Mouse (Mus musculus): ENCODE measurements at regions not wholly inside any gene's neighbourhood (a gene's known extent, or its start where the extent isn't known, plus 50 kb on each side); places are given as distances from the start of the nearest gene placed in this dataset.

DNA sequence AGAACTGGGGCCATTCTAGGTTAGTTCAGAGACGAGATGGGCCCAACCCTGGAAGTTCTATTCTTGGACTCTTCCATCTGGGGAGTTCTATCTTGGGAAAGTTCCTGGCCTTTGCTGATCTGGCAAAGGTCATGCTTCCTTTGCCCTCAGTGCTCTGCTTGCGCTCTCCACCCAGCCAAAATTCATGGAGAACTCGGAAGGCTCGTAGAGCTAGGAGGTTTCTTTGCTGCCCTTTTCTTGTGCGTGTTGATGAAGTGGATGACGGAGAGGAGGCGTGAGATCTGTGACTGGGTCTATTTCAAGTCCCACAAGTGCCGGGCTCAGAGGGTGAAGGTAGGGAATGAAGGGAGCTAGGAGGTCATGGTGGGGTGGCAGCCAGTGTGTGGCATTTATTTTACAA is 282.4 kb downstream of the Kcnrg start:
- 88% methylated on average over 8 of the region's 8 CpGs for WGBS
- H3K4me3 ChIP-seq, result no peak overlapping the region
- H3K27ac ChIP-seq, result no peak overlapping the region
- ATAC-seq (ENCODE audit: low FRiP score, low read depth), result no peak
- H3K9ac ChIP-seq, result no peak overlapping the region
- no peaks in the 10 kb centered on the region for H3K27me3 ChIP-seq
- no peak overlapping the region for H3K4me2 ChIP-seq (replicated peaks)
- H3K36me3 ChIP-seq, result no peaks in the 10 kb centered on the region
- peaks cover 5% of the 10 kb centered on the region; the same call in 1 of the 2 replicates for H3K4me1 ChIP-seq
- no peaks in the 10 kb centered on the region for H3K9me3 ChIP-seq

- Histone ChIP-seq H3K9me3 (no peaks in the 10 kb centered on the region), H3K9ac (no peak overlapping the region), H3K4me1 (peaks cover 5% of the 10 kb centered on the region; the same call in 1 of the 2 replicates), H3K27ac (no peak overlapping the region), H3K4me2 (replicated peaks) (no peak overlapping the region), H3K36me3 (no peaks in the 10 kb centered on the region), H3K4me3 (no peak overlapping the region), H3K27me3 (no peaks in the 10 kb centered on the region)
- ATAC-seq (ENCODE audit: low FRiP score, low read depth), result no peak
- 76% methylated on average over 3 of the region's 3 CpGs for WGBS
Measured at GRCm38 (mm10) chr14:61893786-61894185, 286.5 kb downstream of the Kcnrg start.

DNA sequence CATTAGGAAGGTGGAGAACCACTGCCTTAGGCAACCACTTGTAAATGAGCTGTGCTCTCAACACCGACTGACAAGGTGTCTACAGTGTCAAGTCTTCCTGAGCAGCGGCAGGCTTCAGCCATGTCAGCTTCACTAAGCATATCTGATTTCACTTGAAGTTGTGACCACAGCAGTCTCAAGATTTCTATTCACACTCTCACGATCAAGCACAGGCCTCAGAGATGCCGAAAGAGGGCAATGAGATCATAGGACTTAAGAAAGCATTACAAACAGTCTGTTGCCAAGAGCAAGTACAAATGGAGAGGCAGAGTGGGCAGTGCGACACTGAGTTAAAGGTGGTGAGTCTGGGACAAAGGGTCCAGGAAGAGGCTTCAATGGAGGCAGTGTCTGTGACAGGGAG is 289.6 kb downstream of the Kcnrg start:
- ATAC-seq (ENCODE audit: low FRiP score, low read depth), result no peak
- Histone ChIP-seq H3K4me2 (replicated peaks) (no peak overlapping the region), H3K27ac (no peak overlapping the region), H3K4me1 (peaks cover under 1% of the 10 kb centered on the region; the same call in 1 of the 2 replicates), H3K9ac (no peak overlapping the region), H3K4me3 (no peak overlapping the region), H3K36me3 (no peaks in the 10 kb centered on the region), H3K27me3 (no peaks in the 10 kb centered on the region), H3K9me3 (peaks cover 1% of the 10 kb centered on the region)
- WGBS, result 80% methylated on average over 5 of the region's 5 CpGs

DNA sequence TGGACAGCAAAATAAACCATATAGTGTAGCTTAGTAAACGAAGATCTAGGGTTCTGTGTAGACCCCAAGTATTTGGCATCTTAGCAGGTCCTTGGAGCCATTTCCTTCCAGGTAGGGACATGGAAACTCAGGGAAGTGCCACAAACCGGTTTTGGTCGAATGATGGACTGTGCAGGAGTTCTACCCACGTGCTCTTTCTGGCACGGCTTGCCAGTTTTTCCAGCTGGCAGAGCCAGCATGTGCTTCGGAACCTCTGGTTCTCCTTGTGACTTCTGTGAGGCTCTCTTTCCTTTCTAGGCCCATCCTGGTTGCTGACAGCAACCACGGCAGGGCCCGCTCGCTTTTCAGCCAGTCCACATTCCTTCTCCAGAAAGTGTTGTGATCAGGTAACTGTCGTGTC is 291.4 kb downstream of the Kcnrg start:
- H3K9ac ChIP-seq, result no peak overlapping the region
- H3K36me3 ChIP-seq, result no peaks in the 10 kb centered on the region
- H3K27me3 ChIP-seq, result no peaks in the 10 kb centered on the region
- 76% methylated on average over 10 of the region's 10 CpGs for WGBS
- H3K4me3 ChIP-seq, result no peak overlapping the region
- no peaks in the 10 kb centered on the region for H3K4me1 ChIP-seq
- H3K27ac ChIP-seq, result no peak overlapping the region
- no peak for ATAC-seq (ENCODE audit: low FRiP score, low read depth)
- no peak overlapping the region for H3K4me2 ChIP-seq (replicated peaks)
- peaks cover 4% of the 10 kb centered on the region for H3K9me3 ChIP-seq

GRCm38 (mm10) chr14:61904426-61905124 is 297.3 kb downstream of the Kcnrg start:
- WGBS, result 30% methylated on average over 4 of the region's 4 CpGs
- Histone ChIP-seq H3K4me3 (no peak overlapping the region), H3K4me1 (peaks cover 16% of the 10 kb centered on the region), H3K9me3 (peaks cover 4% of the 10 kb centered on the region), H3K36me3 (no peaks in the 10 kb centered on the region), H3K9ac (no peak overlapping the region), H3K4me2 (replicated peaks) (no peak overlapping the region), H3K27me3 (no peaks in the 10 kb centered on the region), H3K27ac (peak overlapping the region; percentile 58; the same call in 1 of the 2 replicates)
- peak; percentile 80 for ATAC-seq (ENCODE audit: low FRiP score, low read depth)

DNA sequence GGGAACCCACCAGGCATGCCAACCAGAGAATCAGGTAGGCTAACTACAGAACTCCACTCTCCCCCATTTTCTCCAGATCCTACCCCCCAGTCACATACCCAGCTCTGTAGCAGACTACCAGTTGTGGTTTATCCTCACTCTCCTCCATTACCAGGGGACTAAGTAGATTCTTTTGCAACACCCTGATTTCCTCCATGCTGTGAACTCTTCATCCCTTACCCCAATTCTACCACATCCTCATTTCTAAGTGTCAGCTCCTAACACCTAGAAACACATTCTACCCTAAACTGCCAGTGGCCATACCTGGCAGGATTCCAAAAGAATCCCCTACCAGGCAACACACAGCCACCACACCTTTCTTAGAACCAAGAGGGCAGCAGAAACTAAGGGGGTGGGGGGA is 310.9 kb downstream of the Kcnrg start:
- H3K27me3 ChIP-seq, result no peaks in the 10 kb centered on the region
- no peaks in the 10 kb centered on the region for H3K36me3 ChIP-seq
- H3K9me3 ChIP-seq, result no peaks in the 10 kb centered on the region
- H3K9ac ChIP-seq, result no peak overlapping the region
- ATAC-seq (ENCODE audit: low FRiP score, low read depth), result no peak
- H3K4me1 ChIP-seq, result no peaks in the 10 kb centered on the region
- no peak overlapping the region for H3K27ac ChIP-seq
- no peak overlapping the region for H3K4me3 ChIP-seq
- H3K4me2 ChIP-seq (replicated peaks), result no peak overlapping the region

- no peak overlapping the region for H3K9ac ChIP-seq
- H3K9me3 ChIP-seq, result no peaks in the 10 kb centered on the region
- no peak overlapping the region for H3K4me2 ChIP-seq (replicated peaks)
- no peaks in the 10 kb centered on the region for H3K27me3 ChIP-seq
- ATAC-seq (ENCODE audit: low FRiP score, low read depth), result no peak
- H3K36me3 ChIP-seq, result no peaks in the 10 kb centered on the region
- H3K27ac ChIP-seq, result no peak overlapping the region
- H3K4me1 ChIP-seq, result no peaks in the 10 kb centered on the region
- H3K4me3 ChIP-seq, result no peak overlapping the region
- 81% methylated on average over 8 of the region's 8 CpGs for WGBS
Measured at GRCm38 (mm10) chr14:61931811-61932210, 324.6 kb downstream of the Kcnrg start.

DNA sequence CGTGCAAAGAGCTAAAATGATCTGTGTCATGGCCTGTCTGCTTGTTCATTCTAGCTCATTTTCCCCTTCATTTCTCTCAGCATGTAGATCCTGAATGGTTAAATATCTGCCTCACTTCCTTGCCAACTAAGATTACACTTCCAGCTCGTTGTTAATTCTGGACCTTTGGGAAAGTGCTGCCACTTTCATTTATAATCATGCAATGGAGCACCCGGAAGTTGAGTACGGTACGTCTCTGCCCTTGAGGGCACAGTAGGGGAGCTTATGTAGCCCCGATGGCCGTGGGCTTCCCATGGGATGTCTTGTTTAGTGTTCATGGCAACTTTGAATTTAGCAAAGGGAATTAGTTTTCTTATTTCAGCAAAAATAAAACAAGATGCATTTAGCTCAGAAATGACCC is 334.4 kb downstream of the Kcnrg start:
- H3K27me3 ChIP-seq, result no peaks in the 10 kb centered on the region
- H3K4me1 ChIP-seq, result peaks cover 6% of the 10 kb centered on the region; the same call in 1 of the 2 replicates
- H3K9ac ChIP-seq, result no peak overlapping the region
- no peaks in the 10 kb centered on the region for H3K36me3 ChIP-seq
- no peaks in the 10 kb centered on the region for H3K9me3 ChIP-seq
- H3K27ac ChIP-seq, result no peak overlapping the region
- no peak overlapping the region for H3K4me2 ChIP-seq (replicated peaks)
- no peak for ATAC-seq (ENCODE audit: low FRiP score, low read depth)
- H3K4me3 ChIP-seq, result no peak overlapping the region
- WGBS, result 72% methylated on average over 7 of the region's 7 CpGs

DNA sequence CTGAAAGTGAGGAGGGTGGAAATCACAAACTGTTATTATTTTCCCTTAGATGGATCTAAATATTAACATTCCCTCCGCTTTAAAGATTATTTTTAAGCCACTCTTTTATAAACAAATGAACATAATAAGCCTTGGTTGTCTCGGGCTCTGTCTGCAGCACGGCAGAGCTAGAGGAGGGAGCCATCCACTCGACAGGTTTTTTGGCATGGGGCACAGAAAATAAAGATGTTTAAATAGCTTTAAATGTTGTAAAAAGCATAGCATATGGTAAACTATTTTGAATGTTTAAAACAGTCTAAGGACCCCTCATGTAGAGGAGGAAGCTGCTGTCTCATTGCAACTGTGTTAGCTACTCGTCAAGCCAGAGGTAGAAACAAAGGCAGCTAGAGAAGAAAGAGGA is 338.4 kb downstream of the Kcnrg start:
- Histone ChIP-seq H3K9me3 (no peaks in the 10 kb centered on the region), H3K36me3 (no peaks in the 10 kb centered on the region), H3K27me3 (no peaks in the 10 kb centered on the region), H3K4me2 (replicated peaks) (no peak overlapping the region), H3K4me1 (peaks cover 35% of the 10 kb centered on the region), H3K4me3 (no peak overlapping the region), H3K9ac (no peak overlapping the region), H3K27ac (no peak overlapping the region)
- ATAC-seq (ENCODE audit: low FRiP score, low read depth), result no peak
- WGBS, result 52% methylated on average over 5 of the region's 5 CpGs

- 0 out of 2 replicates have a peak overlapping the region, but pooled peaks have one; percentile 14 for H3K4me2 ChIP-seq (replicated peaks)
- H3K27me3 ChIP-seq, result no peaks in the 10 kb centered on the region
- 12% methylated on average over 6 of the region's 6 CpGs for WGBS
- no peak overlapping the region for H3K9ac ChIP-seq
- no peaks in the 10 kb centered on the region for H3K9me3 ChIP-seq
- peak overlapping the region; percentile 77 for H3K27ac ChIP-seq
- ATAC-seq (ENCODE audit: low FRiP score, low read depth), result peak; percentile 36; the same call in 1 of the 2 replicates
- peaks cover 39% of the 10 kb centered on the region for H3K4me1 ChIP-seq
- no peaks in the 10 kb centered on the region for H3K36me3 ChIP-seq
- no peak overlapping the region for H3K4me3 ChIP-seq
Measured at GRCm38 (mm10) chr14:61949446-61949845, 342.2 kb downstream of the Kcnrg start.

DNA sequence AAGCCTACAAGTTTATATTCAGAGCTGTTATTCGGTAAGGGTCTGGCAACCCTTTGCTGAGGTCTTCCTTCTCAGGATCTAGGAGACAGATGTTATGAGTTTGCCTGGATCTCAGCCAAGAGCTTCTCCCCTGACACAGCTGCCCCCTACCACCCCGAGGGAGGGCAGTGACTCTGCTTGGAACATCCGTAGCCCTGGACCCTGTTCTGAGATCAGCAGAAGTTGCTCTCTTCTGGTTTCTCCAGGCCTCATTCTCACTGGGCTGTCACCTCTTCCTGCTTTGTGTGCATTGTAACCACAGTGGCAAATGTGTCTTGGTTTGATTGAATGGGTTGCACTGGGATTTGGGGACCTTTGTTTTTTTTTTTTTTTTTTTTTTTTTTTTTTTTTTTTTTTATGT is 342.4 kb upstream of the Rnaseh2b start:
- peaks cover 39% of the 10 kb centered on the region for H3K4me1 ChIP-seq
- H3K36me3 ChIP-seq, result no peaks in the 10 kb centered on the region
- 19% methylated on average over 3 of the region's 3 CpGs for WGBS
- no peaks in the 10 kb centered on the region for H3K27me3 ChIP-seq
- no peak for ATAC-seq (ENCODE audit: low FRiP score, low read depth)
- no peak overlapping the region for H3K4me3 ChIP-seq
- 0 out of 2 replicates have a peak overlapping the region, but pooled peaks have one; percentile 14 for H3K4me2 ChIP-seq (replicated peaks)
- H3K9me3 ChIP-seq, result no peaks in the 10 kb centered on the region
- H3K27ac ChIP-seq, result peak overlapping the region; percentile 77
- no peak overlapping the region for H3K9ac ChIP-seq

DNA sequence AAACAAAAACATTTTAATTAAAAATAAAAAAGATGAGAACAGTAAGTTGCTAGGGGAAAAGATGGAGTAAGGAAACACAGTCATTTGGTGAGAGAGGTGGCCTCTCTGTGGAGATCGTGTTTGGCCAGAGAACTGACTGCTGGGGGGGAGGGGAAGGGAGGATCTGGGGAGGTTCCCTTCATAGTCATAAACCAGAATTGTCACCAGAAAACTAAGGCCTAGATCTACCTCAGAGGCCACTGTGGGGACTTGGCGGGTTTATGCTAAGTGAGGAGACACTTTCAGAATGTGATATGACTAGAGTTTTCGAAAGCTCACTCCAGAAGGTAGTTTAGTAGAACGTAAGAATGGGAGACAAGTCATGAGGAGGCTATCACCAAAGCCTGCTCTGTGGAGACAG is 339.4 kb upstream of the Rnaseh2b start:
- Histone ChIP-seq H3K27ac (no peak overlapping the region), H3K9me3 (no peaks in the 10 kb centered on the region), H3K4me2 (replicated peaks) (no peak overlapping the region), H3K36me3 (no peaks in the 10 kb centered on the region), H3K4me3 (no peak overlapping the region), H3K9ac (no peak overlapping the region), H3K27me3 (no peaks in the 10 kb centered on the region), H3K4me1 (peaks cover 29% of the 10 kb centered on the region)
- WGBS, result 87% methylated on average over 4 of the region's 4 CpGs
- ATAC-seq (ENCODE audit: low FRiP score, low read depth), result no peak

DNA sequence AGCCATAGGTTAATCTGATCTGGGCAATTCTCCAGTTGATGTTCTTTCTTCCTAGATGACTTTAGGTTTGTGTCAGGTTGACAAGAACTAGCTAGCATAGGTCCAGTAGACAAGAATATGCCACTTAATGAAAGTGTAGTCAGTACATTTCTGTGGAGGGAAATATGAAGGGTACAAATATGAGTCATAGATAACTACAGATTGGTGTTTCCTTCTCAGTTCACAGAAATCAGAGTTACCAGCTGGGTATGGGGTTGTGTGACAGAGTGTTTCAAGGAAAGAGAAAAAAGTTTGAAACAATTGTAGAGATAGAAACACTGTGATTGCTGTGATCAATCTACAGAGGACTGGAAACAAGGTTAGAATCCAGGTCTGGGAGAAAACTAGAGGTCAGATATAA is 337.0 kb upstream of the Rnaseh2b start:
- no peaks in the 10 kb centered on the region for H3K27me3 ChIP-seq
- no peak overlapping the region for H3K9ac ChIP-seq

More for the DNA sequence above, 337.0 kb upstream of the Rnaseh2b start:
- no peak for ATAC-seq (ENCODE audit: low FRiP score, low read depth)
- H3K9me3 ChIP-seq, result no peaks in the 10 kb centered on the region
- H3K4me1 ChIP-seq, result peaks cover 18% of the 10 kb centered on the region
- H3K27ac ChIP-seq, result no peak overlapping the region
- no peak overlapping the region for H3K4me3 ChIP-seq
- no peaks in the 10 kb centered on the region for H3K36me3 ChIP-seq
- H3K4me2 ChIP-seq (replicated peaks), result no peak overlapping the region
